Mouse (Mus musculus) midbrain, embryonic 13.5 days (tissue): ENCODE results near the gene Spata32. TPM values are rescaled to one million over a fixed set of nuclear protein-coding genes. Genes with fewer than 3 reads are reported as not detected.

Experiments used
- ATAC-seq: fragments of 200-750 bp; cut with Nextera tagmentation; 2 replicates; pipeline ENCODE4 v1.8.0; 2017; ENCODE audit warnings: mild to moderate bottlenecking, moderate TSS enrichment, moderate library complexity
- H3K27ac ChIP-seq: fragments of 300-500 bp; sonication (generic); 2 replicates; pipeline ENCODE4 v1.5.1; 2015; ENCODE audit warnings: inconsistent platforms, mild to moderate bottlenecking, moderate library complexity
- H3K27me3 ChIP-seq: fragments of 300-500 bp; sonication (generic); 2 replicates; pipeline ENCODE4 v1.6.1; 2015; ENCODE audit warnings: mild to moderate bottlenecking, inconsistent platforms
- H3K36me3 ChIP-seq: fragments of 300-500 bp; sonication (generic); 2 replicates; pipeline ENCODE4 v1.6.1; 2015; ENCODE audit warnings: mild to moderate bottlenecking, inconsistent platforms
- H3K4me1 ChIP-seq: fragments of 300-500 bp; sonication (generic); replicated peaks from 2 replicates; pipeline ENCODE4 v1.6.1; 2015; ENCODE audit warnings: inconsistent platforms
- H3K4me2 ChIP-seq: fragments of 300-500 bp; sonication (generic); replicated peaks from 2 replicates; pipeline ENCODE4 v1.6.1; 2015; ENCODE audit warnings: moderate library complexity, mild to moderate bottlenecking, inconsistent platforms
- H3K4me3 ChIP-seq: fragments of 300-500 bp; sonication (generic); replicated peaks from 2 replicates; pipeline ENCODE4 v1.5.1; 2015; ENCODE audit warnings: mild to moderate bottlenecking, inconsistent platforms
- H3K9ac ChIP-seq: fragments of 300-500 bp; sonication (generic); replicated peaks from 2 replicates; pipeline ENCODE4 v1.6.1; 2015; ENCODE audit warnings: mild to moderate bottlenecking, inconsistent platforms
- H3K9me3 ChIP-seq: fragments of 300-500 bp; sonication (generic); 2 replicates; pipeline ENCODE4 v1.6.1; 2016; ENCODE audit warnings: mild to moderate bottlenecking, inconsistent platforms
- WGBS: fragments of 180-500 bp; shearing (Covaris S2); methylation state at CpG from one replicate; pipeline ENCODE4 v1.1.7; 2015; 5-methylcytosine and 5-hydroxymethylcytosine counted together
- polyA plus RNA-seq: library from polyadenylated mRNA; unstranded; fragments of >200 nt; fragmentation: Nextera tagmentation; extraction: Ambion mirVana; gene quantifications from 2 replicates; pipeline ENCODE4 v1.2.1, GENCODE M21; 2015

The Spata32 gene
- polyA plus RNA-seq, 1 experiment from 2014 or later: 0.43 TPM

- H3K4me1 ChIP-seq: peaks cover 38% of the 10 kb centered on the region
- H3K27me3 ChIP-seq: peaks cover 94% of the 10 kb centered on the region
- ATAC-seq: no peak
- H3K4me3 ChIP-seq: no peak overlapping the region
- peaks cover 12% of the 10 kb centered on the region; the same call in 1 of the 2 replicates for H3K36me3 ChIP-seq
- no peak overlapping the region for H3K27ac ChIP-seq
- 89% methylated on average over 4 of the region's 4 CpGs for WGBS
- H3K9ac ChIP-seq: no peak overlapping the region
- no peaks in the 10 kb centered on the region for H3K9me3 ChIP-seq
- no peak overlapping the region for H3K4me2 ChIP-seq
Observed at GRCm38 (mm10) chr11:103197340-103197739, 20.9 kb downstream of the Spata32 start.

GRCm38 (mm10) chr11:103195656-103196055 is 22.6 kb downstream of the Spata32 start:
- Histone ChIP-seq H3K9me3 (no peaks in the 10 kb centered on the region), H3K27me3 (peaks cover 100% of the 10 kb centered on the region), H3K27ac (no peak overlapping the region), H3K9ac (no peak overlapping the region), H3K4me2 (no peak overlapping the region), H3K36me3 (peaks cover 12% of the 10 kb centered on the region; the same call in 1 of the 2 replicates), H3K4me3 (no peak overlapping the region), H3K4me1 (peaks cover 29% of the 10 kb centered on the region)
- 88% methylated on average over 5 of the region's 5 CpGs for WGBS
- no peak for ATAC-seq

- peaks cover 29% of the 10 kb centered on the region for H3K4me1 ChIP-seq
- no peak overlapping the region for H3K27ac ChIP-seq
- peaks cover 100% of the 10 kb centered on the region for H3K27me3 ChIP-seq
- WGBS: 93% methylated on average over 18 of the region's 18 CpGs
- H3K9me3 ChIP-seq: no peaks in the 10 kb centered on the region
- H3K36me3 ChIP-seq: peaks cover 12% of the 10 kb centered on the region; the same call in 1 of the 2 replicates
- ATAC-seq: no peak
- no peak overlapping the region for H3K4me2 ChIP-seq
- H3K9ac ChIP-seq: no peak overlapping the region
- H3K4me3 ChIP-seq: no peak overlapping the region
Observed at GRCm38 (mm10) chr11:103195236-103195635, 23.0 kb downstream of the Spata32 start.

GRCm38 (mm10) chr11:103193825-103194168 is 24.4 kb downstream of the Spata32 start:
- H3K9ac ChIP-seq: no peak overlapping the region
- peaks cover 99% of the 10 kb centered on the region for H3K27me3 ChIP-seq
- H3K4me3 ChIP-seq: no peak overlapping the region
- H3K36me3 ChIP-seq: peaks cover 12% of the 10 kb centered on the region; the same call in 1 of the 2 replicates
- no peaks in the 10 kb centered on the region for H3K9me3 ChIP-seq
- WGBS: 38% methylated on average over 9 of the region's 9 CpGs
- no peak overlapping the region for H3K27ac ChIP-seq
- H3K4me1 ChIP-seq: peaks cover 19% of the 10 kb centered on the region
- ATAC-seq: peak; percentile 12; the same call in 1 of the 2 replicates
- no peak overlapping the region for H3K4me2 ChIP-seq

GRCm38 (mm10) chr11:103192956-103193824 is 25.0 kb downstream of the Spata32 start:
- Histone ChIP-seq H3K4me3 (peak overlapping the region; percentile 28), H3K4me2 (peak overlapping the region; percentile 54), H3K27ac (no peak overlapping the region), H3K9me3 (no peaks in the 10 kb centered on the region), H3K36me3 (peaks cover 12% of the 10 kb centered on the region; the same call in 1 of the 2 replicates), H3K4me1 (peaks cover 13% of the 10 kb centered on the region), H3K27me3 (peaks cover 93% of the 10 kb centered on the region), H3K9ac (peak overlapping the region; percentile 40)
- WGBS: 4% methylated on average over 44 of the region's 44 CpGs
- ATAC-seq: peak; percentile 64

GRCm38 (mm10) chr11:103192230-103192955 is 25.8 kb downstream of the Spata32 start:
- H3K36me3 ChIP-seq: peaks cover 12% of the 10 kb centered on the region; the same call in 1 of the 2 replicates
- peak overlapping the region; percentile 40; the same call in 1 of the 2 replicates for H3K9ac ChIP-seq
- peak overlapping the region; percentile 54 for H3K4me2 ChIP-seq
- H3K27me3 ChIP-seq: peaks cover 85% of the 10 kb centered on the region
- no peaks in the 10 kb centered on the region for H3K9me3 ChIP-seq
- ATAC-seq: peak; percentile 51
- peaks cover 13% of the 10 kb centered on the region for H3K4me1 ChIP-seq
- no peak overlapping the region for H3K27ac ChIP-seq
- 15% methylated on average over 28 of the region's 28 CpGs for WGBS
- peak overlapping the region; percentile 28 for H3K4me3 ChIP-seq

- H3K4me2 ChIP-seq: no peak overlapping the region
- no peaks in the 10 kb centered on the region for H3K4me1 ChIP-seq
- peaks cover 16% of the 10 kb centered on the region for H3K27me3 ChIP-seq
- H3K4me3 ChIP-seq: no peak overlapping the region
- no peak overlapping the region for H3K27ac ChIP-seq
- H3K9ac ChIP-seq: no peak overlapping the region
- no peaks in the 10 kb centered on the region for H3K36me3 ChIP-seq
- no peak for ATAC-seq
- WGBS: 40% methylated on average over 2 of the region's 2 CpGs
- no peaks in the 10 kb centered on the region for H3K9me3 ChIP-seq
Observed at GRCm38 (mm10) chr11:103184891-103185290, 33.3 kb downstream of the Spata32 start.

GRCm38 (mm10) chr11:103181911-103182310 is 36.3 kb downstream of the Spata32 start:
- Histone ChIP-seq H3K9me3 (no peaks in the 10 kb centered on the region), H3K27ac (no peak overlapping the region), H3K9ac (no peak overlapping the region), H3K4me2 (no peak overlapping the region), H3K4me1 (no peaks in the 10 kb centered on the region), H3K27me3 (peaks cover 6% of the 10 kb centered on the region), H3K4me3 (no peak overlapping the region), H3K36me3 (no peaks in the 10 kb centered on the region)
- WGBS: 80% methylated on average over 3 of the region's 3 CpGs
- no peak for ATAC-seq

- H3K9me3 ChIP-seq: no peaks in the 10 kb centered on the region
- H3K4me2 ChIP-seq: no peak overlapping the region
- WGBS: 83% methylated on average over 9 of the region's 9 CpGs
- no peak for ATAC-seq
- H3K27me3 ChIP-seq: peaks cover 6% of the 10 kb centered on the region
- no peak overlapping the region for H3K9ac ChIP-seq
- no peak overlapping the region for H3K4me3 ChIP-seq
- no peaks in the 10 kb centered on the region for H3K36me3 ChIP-seq
- H3K4me1 ChIP-seq: no peaks in the 10 kb centered on the region
- no peak overlapping the region for H3K27ac ChIP-seq
Observed at GRCm38 (mm10) chr11:103181349-103181748, 36.9 kb downstream of the Spata32 start.

- WGBS: 50% methylated on average over 1 of the region's 1 CpGs
- no peak overlapping the region for H3K27ac ChIP-seq
- no peak for ATAC-seq
Observed at GRCm38 (mm10) chr11:103180426-103180825, 37.8 kb downstream of the Spata32 start.

GRCm38 (mm10) chr11:103178748-103179147 is 39.5 kb downstream of the Spata32 start:
- Histone ChIP-seq H3K27ac (no peak overlapping the region), H3K4me2 (no peak overlapping the region), H3K9ac (no peak overlapping the region), H3K4me1 (0 out of 2 replicates have a peak, but pooled peaks cover 6% of the 10 kb centered on the region), H3K36me3 (no peaks in the 10 kb centered on the region), H3K9me3 (no peaks in the 10 kb centered on the region), H3K27me3 (peaks cover 9% of the 10 kb centered on the region), H3K4me3 (no peak overlapping the region)
- ATAC-seq: no peak
- 86% methylated on average over 8 of the region's 8 CpGs for WGBS

More at GRCm38 (mm10) chr11:103180426-103180825, 37.8 kb downstream of the Spata32 start:
- Histone ChIP-seq H3K27me3 (peaks cover 3% of the 10 kb centered on the region), H3K9ac (no peak overlapping the region), H3K4me1 (no peaks in the 10 kb centered on the region), H3K4me3 (no peak overlapping the region), H3K36me3 (no peaks in the 10 kb centered on the region), H3K9me3 (no peaks in the 10 kb centered on the region), H3K4me2 (no peak overlapping the region)
